Mouse (Mus musculus) embryonic fibroblast, embryonic 13.5 days (primary cell): ENCODE measurements around the gene Lcn8.

Source experiments
- CTCF ChIP-seq: IDR thresholded peaks from 2 replicates; pipeline ENCODE4 v1.5.1; 2011; ENCODE audit warnings: mild to moderate bottlenecking, control low read depth, low read length, moderate library complexity, borderline replicate concordance; ENCODE audit not compliant: insufficient read depth
- POLR2A ChIP-seq: IDR thresholded peaks from 2 replicates; pipeline ENCODE4 v1.6.1; 2011; ENCODE audit warnings: low read depth, mild to moderate bottlenecking, control low read depth, low read length, moderate library complexity

- TF ChIP-seq POLR2A: no peak
- no peak for TF ChIP-seq CTCF
Measured at GRCm38 (mm10) chr2:25657246-25657645, 4.3 kb downstream of the Lcn8 start.
